Mouse (Mus musculus) stomach, embryonic 14.5 days (tissue): ENCODE data around the gene Tcf7l2. TPM values are rescaled to one million over a fixed set of nuclear protein-coding genes. Genes with fewer than 3 reads are reported as not detected.

ENCODE experiments used
- ATAC-seq: fragments of 200-750 bp; cut with Nextera tagmentation; 2 replicates; pipeline ENCODE4 v1.8.0; 2017; ENCODE audit warnings: low read depth, moderate TSS enrichment; ENCODE audit not compliant: insufficient number of reproducible peaks, insufficient read depth, low FRiP score
- H3K27ac ChIP-seq: fragments of 300-500 bp; sonication (generic); 2 replicates; pipeline ENCODE4 v1.5.1; 2014; ENCODE audit warnings: mild to moderate bottlenecking, low read length, moderate library complexity, mixed read lengths
- H3K27me3 ChIP-seq: fragments of 300-500 bp; sonication (generic); 2 replicates; pipeline ENCODE4 v1.6.1; 2014; ENCODE audit warnings: low read length, control low read depth, mixed read lengths; ENCODE audit not compliant: control insufficient read depth, insufficient read depth
- H3K36me3 ChIP-seq: fragments of 300-500 bp; sonication (generic); 2 replicates; pipeline ENCODE4 v1.6.1; 2014; ENCODE audit warnings: mild to moderate bottlenecking, control low read depth, low read length, moderate library complexity, mixed read lengths; ENCODE audit not compliant: control insufficient read depth, insufficient read depth
- H3K4me1 ChIP-seq: fragments of 300-500 bp; sonication (generic); 2 replicates; pipeline ENCODE4 v1.6.1; 2014; ENCODE audit warnings: low read length, control low read depth, mixed read lengths; ENCODE audit not compliant: control insufficient read depth, insufficient read depth
- H3K4me2 ChIP-seq: fragments of 300-500 bp; sonication (generic); replicated peaks from 2 replicates; pipeline ENCODE4 v1.6.1; 2014; ENCODE audit warnings: low read depth, low read length, control low read depth
- H3K4me3 ChIP-seq: fragments of 300-500 bp; sonication (generic); 2 replicates; pipeline ENCODE4 v1.5.1; 2014; ENCODE audit warnings: low read depth, low read length, control low read depth
- H3K9ac ChIP-seq: fragments of 300-500 bp; sonication (generic); replicated peaks from 2 replicates; pipeline ENCODE4 v1.6.1; 2014; ENCODE audit warnings: low read depth, mild to moderate bottlenecking, control low read depth, low read length, moderate library complexity, mixed read lengths
- H3K9me3 ChIP-seq: fragments of 300-500 bp; sonication (generic); 2 replicates; pipeline ENCODE4 v1.6.1; 2016; ENCODE audit warnings: low read depth, low read length, control low read depth; ENCODE audit not compliant: control insufficient read depth
- WGBS: fragments of 180-500 bp; shearing (Covaris S2); extraction: QIAGEN DNeasy Blood & Tissue Kit; methylation state at CpG from one replicate; pipeline ENCODE4 v1.1.7; 2014; 5-methylcytosine and 5-hydroxymethylcytosine counted together
- polyA plus RNA-seq: library from polyadenylated mRNA; unstranded; fragments of >200 nt; fragmentation: Nextera tagmentation; extraction: Ambion mirVana; gene quantifications from 2 replicates; pipeline ENCODE4 v1.2.1, GENCODE M21; 2014

Gene Tcf7l2
- polyA plus RNA-seq, 1 experiment from 2014 or later, result 151 TPM

DNA sequence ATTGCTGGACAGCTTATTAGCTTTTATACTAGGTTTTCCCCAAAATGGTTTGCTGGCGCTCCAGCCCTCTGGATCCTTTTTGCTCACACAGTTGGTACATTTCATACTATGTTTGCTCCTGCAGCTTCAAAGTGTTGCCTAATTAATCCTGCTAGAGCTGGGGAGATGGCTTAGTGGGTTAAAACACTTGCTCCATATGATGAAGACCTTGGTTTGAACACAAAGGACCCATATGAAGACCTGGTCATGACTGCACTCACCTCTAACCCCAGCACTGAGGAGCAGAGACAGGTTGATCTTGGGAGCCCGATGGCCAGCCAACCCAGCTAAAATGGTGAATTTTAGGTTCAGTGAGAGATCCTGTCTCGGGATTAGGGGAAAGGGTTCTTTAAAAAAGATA is 195.4 kb downstream of the Tcf7l2 start:
- no peaks in the 10 kb centered on the region for H3K27me3 ChIP-seq
- H3K36me3 ChIP-seq, result no peaks in the 10 kb centered on the region
- 89% methylated on average over 3 of the region's 3 CpGs for WGBS
- no peak overlapping the region for H3K9ac ChIP-seq
- H3K4me2 ChIP-seq, result no peak overlapping the region
- no peak overlapping the region for H3K4me3 ChIP-seq
- no peak for ATAC-seq
- 0 out of 2 replicates have a peak, but pooled peaks cover 4% of the 10 kb centered on the region for H3K4me1 ChIP-seq
- H3K27ac ChIP-seq, result no peak overlapping the region
- H3K9me3 ChIP-seq, result no peaks in the 10 kb centered on the region

GRCm38 (mm10) chr19:55938254-55939046 is 196.8 kb downstream of the Tcf7l2 start:
- H3K4me1 ChIP-seq, result 0 out of 2 replicates have a peak, but pooled peaks cover 4% of the 10 kb centered on the region
- no peaks in the 10 kb centered on the region for H3K9me3 ChIP-seq
- no peak overlapping the region for H3K9ac ChIP-seq
- no peaks in the 10 kb centered on the region for H3K27me3 ChIP-seq
- 84% methylated on average over 21 of the region's 21 CpGs for WGBS
- H3K4me2 ChIP-seq, result no peak overlapping the region
- H3K36me3 ChIP-seq, result no peaks in the 10 kb centered on the region
- no peak overlapping the region for H3K4me3 ChIP-seq
- ATAC-seq, result 0 out of 2 replicates have a peak, but pooled peaks have one; percentile 58
- no peak overlapping the region for H3K27ac ChIP-seq

GRCm38 (mm10) chr19:55939090-55939489 is 197.5 kb downstream of the Tcf7l2 start:
- Histone ChIP-seq H3K36me3 (no peaks in the 10 kb centered on the region), H3K4me1 (0 out of 2 replicates have a peak, but pooled peaks cover 4% of the 10 kb centered on the region), H3K27ac (no peak overlapping the region), H3K4me3 (no peak overlapping the region), H3K9ac (no peak overlapping the region), H3K4me2 (no peak overlapping the region), H3K27me3 (no peaks in the 10 kb centered on the region), H3K9me3 (no peaks in the 10 kb centered on the region)
- WGBS, result 70% methylated on average over 5 of the region's 5 CpGs
- no peak for ATAC-seq

- no peak overlapping the region for H3K9ac ChIP-seq
- H3K27ac ChIP-seq, result no peak overlapping the region
- H3K36me3 ChIP-seq, result no peaks in the 10 kb centered on the region
- no peak for ATAC-seq
- WGBS, result 97% methylated on average over 4 of the region's 4 CpGs
- 0 out of 2 replicates have a peak, but pooled peaks cover 4% of the 10 kb centered on the region for H3K4me1 ChIP-seq
- no peaks in the 10 kb centered on the region for H3K27me3 ChIP-seq
- H3K4me2 ChIP-seq, result no peak overlapping the region
- no peak overlapping the region for H3K4me3 ChIP-seq
- no peaks in the 10 kb centered on the region for H3K9me3 ChIP-seq
These were observed 198.1 kb downstream of the Tcf7l2 start for GRCm38 (mm10) chr19:55939719-55940118.

DNA sequence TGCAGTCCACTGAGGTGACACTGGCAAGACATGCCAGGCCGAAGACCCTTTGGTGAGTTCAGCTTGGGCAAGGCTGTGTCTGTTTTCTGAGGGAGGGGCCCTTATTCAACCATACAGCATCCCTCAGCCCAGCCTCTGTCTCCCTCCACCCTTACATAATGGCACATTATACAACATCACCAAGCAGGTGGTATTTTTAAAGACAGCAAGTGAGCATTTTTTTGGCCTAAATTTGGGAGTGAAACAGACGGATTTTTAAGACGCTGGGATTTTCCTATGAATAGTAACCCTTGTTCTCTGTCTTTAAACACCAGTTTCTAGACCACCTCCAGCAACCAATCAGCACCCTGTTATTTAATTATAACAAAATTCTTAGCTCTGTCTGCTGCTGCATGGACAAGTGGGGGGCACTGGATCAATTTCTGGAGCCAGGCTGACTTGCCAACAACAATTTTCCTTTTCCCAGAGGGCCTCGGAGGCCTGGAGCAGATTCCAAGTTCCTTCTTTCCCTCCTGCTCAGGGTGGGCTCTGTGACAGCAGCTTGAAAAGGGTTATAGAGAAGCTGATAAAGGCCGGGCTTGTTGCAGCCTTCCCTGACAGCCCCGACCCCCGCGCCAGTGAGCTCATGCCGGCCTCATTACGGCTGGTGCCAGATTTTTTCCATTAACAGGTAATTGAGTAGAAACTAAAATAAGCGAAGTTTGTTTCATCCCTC is 199.1 kb downstream of the Tcf7l2 start:
- H3K4me1 ChIP-seq, result 0 out of 2 replicates have a peak, but pooled peaks cover 4% of the 10 kb centered on the region
- no peak overlapping the region for H3K4me3 ChIP-seq
- no peaks in the 10 kb centered on the region for H3K9me3 ChIP-seq
- WGBS, result 29% methylated on average over 11 of the region's 11 CpGs
- ATAC-seq, result no peak
- no peak overlapping the region for H3K27ac ChIP-seq
- no peaks in the 10 kb centered on the region for H3K27me3 ChIP-seq
- no peaks in the 10 kb centered on the region for H3K36me3 ChIP-seq
- no peak overlapping the region for H3K9ac ChIP-seq
- H3K4me2 ChIP-seq, result no peak overlapping the region

DNA sequence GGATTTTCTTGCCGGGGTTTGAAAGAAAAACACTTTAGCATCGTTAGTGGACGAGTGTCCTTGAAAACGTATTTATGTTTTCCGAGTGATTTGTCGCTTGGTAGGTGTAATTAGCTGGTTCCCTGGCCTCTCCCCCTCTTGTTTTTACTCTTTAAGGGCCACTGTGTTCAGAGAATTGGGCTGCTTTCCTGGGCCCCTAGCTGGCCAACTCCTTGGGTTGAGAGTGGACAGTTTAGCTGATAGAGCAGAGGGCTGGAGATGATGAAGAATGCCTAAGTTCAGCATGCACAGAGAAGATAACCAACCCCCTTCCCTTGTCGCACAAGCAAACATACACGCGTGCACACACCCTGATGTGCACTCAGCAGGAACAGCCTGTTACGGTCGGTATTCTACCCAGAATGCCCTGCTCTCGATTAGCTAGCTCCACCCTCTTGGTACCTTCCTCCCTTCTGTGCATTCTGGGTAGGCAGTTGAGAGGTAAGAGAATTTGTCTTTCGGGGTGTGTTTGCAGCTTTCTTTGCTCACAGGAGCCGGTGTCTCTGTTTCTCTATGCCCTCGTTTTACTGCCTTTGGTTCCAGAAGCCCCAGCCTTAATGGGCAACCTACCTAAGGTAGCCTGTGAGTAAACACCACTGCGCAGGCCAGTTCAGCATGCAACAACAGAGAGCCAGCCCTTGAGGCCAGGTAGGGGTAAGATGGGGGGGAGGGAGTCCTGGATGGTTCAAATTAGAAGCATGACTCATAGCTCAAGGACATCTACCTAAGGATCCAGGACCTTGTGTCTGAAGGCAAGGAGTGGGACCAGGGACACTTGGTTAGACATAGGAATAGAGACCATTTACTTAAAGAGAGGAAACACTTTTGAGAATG is 199.9 kb downstream of the Tcf7l2 start:
- Histone ChIP-seq H3K27me3 (no peaks in the 10 kb centered on the region), H3K4me2 (no peak overlapping the region), H3K36me3 (no peaks in the 10 kb centered on the region), H3K4me3 (no peak overlapping the region), H3K4me1 (0 out of 2 replicates have a peak, but pooled peaks cover 4% of the 10 kb centered on the region), H3K27ac (no peak overlapping the region), H3K9me3 (no peaks in the 10 kb centered on the region), H3K9ac (no peak overlapping the region)
- WGBS, result 66% methylated on average over 16 of the region's 16 CpGs
- ATAC-seq, result peak; percentile 87

DNA sequence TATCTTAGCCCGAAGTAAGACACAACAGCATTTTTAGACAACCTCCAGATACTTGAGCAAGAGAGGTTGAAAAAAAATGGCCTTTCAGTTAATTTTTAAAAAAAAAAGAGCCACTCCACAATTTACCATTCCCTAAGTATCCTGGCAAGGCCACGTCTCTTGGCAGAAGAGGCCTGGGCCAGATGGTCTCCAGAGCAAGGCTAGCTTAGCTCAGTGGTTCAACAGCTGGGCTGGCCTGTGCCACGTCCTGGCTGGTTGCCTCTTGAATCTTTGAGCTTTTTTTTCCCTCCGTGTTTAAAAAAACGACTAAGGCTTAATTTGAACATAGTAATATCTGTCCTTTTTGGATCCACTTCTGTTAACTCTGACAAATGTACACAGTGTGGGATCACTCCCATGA is 209.8 kb downstream of the Tcf7l2 start:
- no peak for ATAC-seq
- Histone ChIP-seq H3K9ac (no peak overlapping the region), H3K4me3 (no peak overlapping the region), H3K4me1 (peaks cover 10% of the 10 kb centered on the region), H3K27me3 (no peaks in the 10 kb centered on the region), H3K36me3 (no peaks in the 10 kb centered on the region), H3K27ac (no peak overlapping the region), H3K4me2 (no peak overlapping the region), H3K9me3 (no peaks in the 10 kb centered on the region)
- 83% methylated on average over 5 of the region's 5 CpGs for WGBS

- ATAC-seq, result peak; percentile 53; the same call in 1 of the 2 replicates
These were observed 211.6 kb downstream of the Tcf7l2 start for GRCm38 (mm10) chr19:55953207-55953606.

More at GRCm38 (mm10) chr19:55953207-55953606, 211.6 kb downstream of the Tcf7l2 start:
- H3K9me3 ChIP-seq, result no peaks in the 10 kb centered on the region
- H3K4me3 ChIP-seq, result no peak overlapping the region
- 40% methylated on average over 3 of the region's 3 CpGs for WGBS
- no peaks in the 10 kb centered on the region for H3K36me3 ChIP-seq
- no peak overlapping the region for H3K4me2 ChIP-seq
- no peak overlapping the region for H3K9ac ChIP-seq
- H3K27ac ChIP-seq, result peak overlapping the region; percentile 44; the same call in 1 of the 2 replicates
- no peaks in the 10 kb centered on the region for H3K27me3 ChIP-seq
- peaks cover 10% of the 10 kb centered on the region for H3K4me1 ChIP-seq
